Mouse (Mus musculus): ENCODE measurements around the gene Taz.

DNA sequence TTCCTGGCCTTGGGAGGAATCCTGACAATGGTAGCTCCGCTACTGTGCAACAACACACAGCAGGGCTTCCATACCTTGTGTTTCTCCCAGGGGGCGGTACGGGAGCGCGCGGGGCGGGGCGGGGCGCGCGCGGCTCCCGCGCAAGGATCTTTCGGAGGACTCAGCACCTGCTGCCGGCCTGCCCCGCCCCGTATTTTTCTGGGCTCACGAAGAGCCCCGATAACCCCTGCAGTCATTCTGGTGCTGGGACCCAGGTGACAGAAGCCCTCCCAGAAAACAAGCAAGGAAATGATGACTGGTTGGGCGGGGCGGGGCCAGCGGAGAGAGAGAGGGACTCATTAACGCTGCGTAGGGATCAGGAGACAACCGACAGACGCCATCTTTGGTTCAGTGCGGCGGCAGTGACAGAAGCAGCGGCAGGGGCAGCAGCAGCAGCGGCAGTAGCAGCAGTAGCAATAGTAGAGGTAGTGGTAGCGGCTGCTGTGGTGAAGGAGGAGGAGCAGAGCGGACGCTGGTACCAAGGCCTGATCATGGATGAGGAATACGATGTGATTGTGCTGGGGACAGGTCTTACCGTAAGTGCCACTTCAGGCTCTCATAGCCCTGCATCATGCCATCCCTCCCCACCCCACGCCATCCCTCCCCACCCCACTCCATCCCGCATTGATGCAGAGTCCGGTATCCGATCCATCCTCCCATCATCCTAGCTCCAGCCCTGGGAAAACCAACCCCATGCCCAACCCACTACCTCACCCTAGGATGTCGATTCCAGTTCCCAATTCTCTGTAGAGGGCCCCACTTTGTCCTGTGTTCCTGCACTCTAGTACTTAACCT lies 23.4 kb downstream of the Taz start, which contains the start of gene Gdi1:
- TF ChIP-seq CTCF (IDR thresholded peaks at IDR 0.05; ENCODE audit: low read depth), result peak; percentile 51
- TF ChIP-seq EP300 (IDR thresholded peaks at IDR 0.05; ENCODE audit: low read depth), result no peak; the same call in 1 of the 2 replicates

Measured in liver, postnatal 0 days (tissue).